Mouse (Mus musculus): ENCODE measurements at regions not wholly inside any gene's neighbourhood (a gene's known extent, or its start where the extent isn't known, plus 50 kb on each side); places are given as distances from the start of the nearest gene placed in this dataset.

GRCm38 (mm10) chr2:74201608-74202323, 290.6 kb upstream of the Atp5g3 start:
- DNase-seq, result peak; percentile 5 to 16
- intact Hi-C loops (cut with DNase I), result no loop called here

DNA sequence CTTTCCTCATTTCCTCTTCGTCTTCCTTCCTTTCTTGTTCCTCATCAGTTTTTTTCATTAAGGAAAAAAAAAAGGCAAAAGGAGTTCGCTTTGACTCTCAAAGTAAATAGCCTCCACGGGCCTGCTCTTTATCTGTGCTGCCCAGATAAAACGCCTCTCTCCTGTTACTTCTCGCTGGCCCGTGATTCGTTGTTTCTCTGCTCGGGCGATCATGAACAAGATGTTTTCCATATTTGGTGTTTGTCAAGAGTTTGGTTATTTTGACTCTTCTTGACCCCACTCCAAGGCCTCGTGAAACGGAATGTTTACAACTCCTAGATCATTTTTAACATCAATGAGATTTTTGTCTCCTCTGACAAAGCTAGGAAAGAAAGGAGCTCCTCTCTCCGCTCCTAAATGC, 288.4 kb upstream of the Atp5g3 start:
- intact Hi-C loops (cut with DNase I), result no loop called here
- no peak for DNase-seq

- DNase-seq, result no peak
- intact Hi-C loops (cut with DNase I), result no loop called here
Observed at GRCm38 (mm10) chr2:74187963-74188790, 277.1 kb upstream of the Atp5g3 start.

- DNase-seq, result no peak
- intact Hi-C loops (cut with DNase I), result no loop called here
Observed at GRCm38 (mm10) chr2:74178106-74178505, 267.0 kb upstream of the Atp5g3 start.

DNA sequence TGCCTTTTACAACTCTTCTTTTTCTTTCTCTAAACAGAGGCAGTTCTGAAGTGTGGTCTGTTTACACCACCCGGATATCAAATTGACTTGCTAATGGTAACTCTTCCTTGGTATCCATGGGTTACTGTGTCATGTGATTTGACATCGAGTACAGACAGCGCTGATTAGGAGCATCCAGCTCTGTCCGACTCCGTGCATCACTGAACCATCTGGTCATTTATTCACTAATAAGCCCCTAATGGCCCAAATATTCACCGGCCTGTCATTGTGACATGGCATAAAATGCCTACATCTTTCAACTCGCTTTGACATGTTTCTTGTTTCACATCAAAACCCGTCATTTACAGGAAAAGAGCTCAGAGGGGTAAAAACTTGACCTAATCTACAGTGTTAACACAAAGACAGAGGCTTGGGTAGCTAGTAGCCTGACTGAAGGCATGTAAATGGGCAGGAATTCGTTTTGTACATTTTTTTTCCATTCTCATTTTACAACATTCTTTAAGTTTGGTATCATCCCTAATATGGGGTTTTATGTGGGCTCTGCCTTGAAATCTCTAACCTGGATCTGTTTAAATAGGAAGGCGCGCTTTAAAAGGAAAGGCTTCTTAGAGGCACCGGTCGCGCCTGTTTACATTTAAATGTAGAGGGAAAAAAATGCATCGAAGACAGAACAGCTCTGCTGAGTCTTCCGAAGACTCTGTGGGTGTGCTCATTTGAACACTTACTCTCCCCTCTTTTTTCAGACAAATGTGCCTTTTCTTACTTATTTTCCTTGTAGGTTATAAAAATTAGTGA, 257.8 kb upstream of the Atp5g3 start:
- intact Hi-C loops (cut with DNase I), result no loop called here
- DNase-seq, result no peak

GRCm38 (mm10) chr2:74168307-74168706, 257.2 kb upstream of the Atp5g3 start:
- intact Hi-C loops (cut with DNase I), result no loop called here

GRCm38 (mm10) chr2:74154062-74154461, 242.9 kb upstream of the Atp5g3 start:
- intact Hi-C loops (cut with DNase I), result no loop called here
- no peak for DNase-seq

More at GRCm38 (mm10) chr2:74168307-74168706, 257.2 kb upstream of the Atp5g3 start:
- DNase-seq, result no peak

- intact Hi-C loops (cut with DNase I), result no loop called here
- peak in 1 of 2 experiments; percentile 2 for DNase-seq
Observed at GRCm38 (mm10) chr2:74153247-74153850, 242.2 kb upstream of the Atp5g3 start.

DNA sequence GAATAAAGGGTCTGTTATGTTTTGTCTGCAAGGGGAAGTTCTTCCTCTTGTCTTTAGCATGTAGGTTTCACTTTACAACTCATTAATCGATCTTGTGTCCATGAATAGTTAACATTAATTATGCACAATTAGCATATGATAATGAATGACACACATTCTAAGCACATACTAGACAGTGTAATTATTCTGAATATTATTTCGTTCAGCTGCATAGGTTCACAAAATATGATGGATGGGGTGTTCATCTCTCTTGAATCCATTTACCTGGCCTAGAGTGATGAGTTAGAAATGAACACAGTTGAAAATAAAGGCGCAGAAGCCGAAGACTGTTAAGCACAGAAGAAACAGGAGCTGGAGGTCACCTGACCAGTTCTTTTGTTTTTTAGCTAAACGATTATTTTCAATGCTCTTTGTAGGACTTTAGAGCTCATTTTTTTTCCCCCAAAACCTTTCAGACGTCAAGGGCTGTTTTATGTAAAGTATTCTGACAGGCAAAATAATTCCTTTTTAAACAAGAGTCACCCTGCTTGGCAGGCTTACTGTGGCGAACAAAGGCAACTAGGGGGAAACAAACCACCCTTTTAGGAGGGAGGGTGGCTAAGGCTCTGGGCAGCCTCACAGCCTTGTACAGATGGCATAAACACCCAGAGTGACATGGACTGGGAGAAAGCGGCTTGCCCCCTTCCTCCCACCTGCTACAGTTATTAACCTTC, 241.6 kb upstream of the Atp5g3 start:
- DNase-seq, result no peak
- intact Hi-C loops (cut with DNase I), result no loop called here

- no peak for DNase-seq
- intact Hi-C loops (cut with DNase I), result no loop called here
Observed at GRCm38 (mm10) chr2:74147193-74147592, 236.1 kb upstream of the Atp5g3 start.

- no peak for DNase-seq
- intact Hi-C loops (cut with DNase I), result no loop called here
Observed at GRCm38 (mm10) chr2:74136624-74137003, 225.5 kb upstream of the Atp5g3 start.

- DNase-seq, result no peak
- intact Hi-C loops (cut with DNase I), result no loop called here
Observed at GRCm38 (mm10) chr2:74135963-74136623, 225.0 kb upstream of the Atp5g3 start.

DNA sequence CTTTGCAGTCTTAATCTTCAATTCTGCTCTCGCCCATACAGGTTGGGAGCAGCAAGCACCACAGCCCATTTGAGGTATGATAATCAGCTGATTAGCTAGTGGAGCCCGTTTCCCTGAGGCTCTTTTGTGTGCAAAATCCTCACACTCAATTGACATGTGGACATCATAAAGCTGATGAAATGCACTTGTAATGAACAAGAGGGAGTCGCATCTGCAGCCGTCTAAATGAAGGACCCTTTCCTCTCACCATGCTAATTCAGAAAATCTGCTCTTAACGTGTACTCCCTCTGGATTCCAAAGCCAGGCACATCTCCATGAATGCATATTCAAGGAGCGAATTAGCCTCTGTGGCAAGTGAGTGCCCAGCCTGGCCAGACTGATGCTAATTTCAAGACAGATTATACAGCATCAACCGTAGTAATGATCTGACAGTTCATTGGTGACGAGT, 219.0 kb upstream of the Atp5g3 start:
- intact Hi-C loops (cut with DNase I), result no loop called here

DNA sequence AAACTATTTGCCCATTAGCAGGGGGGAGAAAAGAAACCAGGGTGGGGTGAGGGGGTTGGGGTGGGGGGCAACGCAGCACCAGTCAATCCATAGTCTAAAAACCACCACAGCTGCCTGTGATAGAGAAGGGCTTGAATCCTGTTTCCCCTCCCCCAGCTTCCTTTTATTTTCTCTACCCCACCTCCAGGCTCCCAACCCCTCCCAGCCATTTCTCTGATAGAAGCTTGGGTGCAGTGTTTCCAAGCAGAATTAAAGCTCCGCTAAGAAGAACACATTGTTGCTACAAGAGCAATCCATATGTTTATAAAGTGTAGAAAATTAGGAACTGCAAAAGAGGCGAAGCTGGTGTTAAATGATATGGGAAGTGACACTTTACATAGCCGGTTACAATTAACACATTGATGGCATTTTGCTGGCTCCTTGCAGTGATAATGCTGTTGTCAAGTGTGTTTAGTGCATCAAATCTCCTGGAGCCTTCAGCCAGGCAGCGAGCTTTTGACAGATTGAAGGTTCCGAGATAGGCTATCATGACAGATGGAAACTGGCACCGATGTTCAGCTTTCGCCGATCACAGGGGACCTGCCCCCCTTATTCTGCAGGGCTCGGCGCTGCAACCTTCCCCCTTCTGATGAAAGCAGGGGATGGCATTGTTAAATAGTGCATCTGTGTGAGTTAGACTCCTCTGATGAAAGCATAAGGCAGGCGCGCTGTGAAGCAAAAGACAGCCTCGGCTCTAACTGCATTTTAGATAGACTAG, 217.8 kb upstream of the Atp5g3 start:
- DNase-seq, result no peak
- intact Hi-C loops (cut with DNase I), result no loop called here

More for the DNA sequence above, 219.0 kb upstream of the Atp5g3 start:
- DNase-seq, result no peak

DNA sequence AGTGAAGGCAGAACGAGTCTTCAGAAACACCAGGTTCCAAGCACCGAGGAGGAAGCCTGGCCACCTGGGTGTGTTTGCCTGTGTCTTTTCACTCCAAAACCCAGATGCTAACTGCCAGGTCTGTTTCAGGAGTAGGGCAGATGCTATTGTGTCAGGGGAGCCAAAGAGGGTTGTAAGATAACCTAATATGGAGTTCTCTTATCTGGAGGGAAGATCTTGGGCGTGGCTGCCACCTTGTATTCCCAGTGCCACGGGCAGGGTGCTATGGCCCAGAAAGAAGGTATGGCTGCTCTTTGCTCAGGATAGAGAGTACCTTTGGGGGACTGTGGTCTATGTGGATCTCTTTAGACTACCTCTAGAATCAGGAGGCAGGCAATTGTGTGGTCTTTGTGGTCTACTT, 216.0 kb upstream of the Atp5g3 start:
- DNase-seq, result no peak
- intact Hi-C loops (cut with DNase I), result no loop called here

GRCm38 (mm10) chr2:74124252-74124651, 213.1 kb upstream of the Atp5g3 start:
- DNase-seq, result no peak
- intact Hi-C loops (cut with DNase I), result no loop called here

DNA sequence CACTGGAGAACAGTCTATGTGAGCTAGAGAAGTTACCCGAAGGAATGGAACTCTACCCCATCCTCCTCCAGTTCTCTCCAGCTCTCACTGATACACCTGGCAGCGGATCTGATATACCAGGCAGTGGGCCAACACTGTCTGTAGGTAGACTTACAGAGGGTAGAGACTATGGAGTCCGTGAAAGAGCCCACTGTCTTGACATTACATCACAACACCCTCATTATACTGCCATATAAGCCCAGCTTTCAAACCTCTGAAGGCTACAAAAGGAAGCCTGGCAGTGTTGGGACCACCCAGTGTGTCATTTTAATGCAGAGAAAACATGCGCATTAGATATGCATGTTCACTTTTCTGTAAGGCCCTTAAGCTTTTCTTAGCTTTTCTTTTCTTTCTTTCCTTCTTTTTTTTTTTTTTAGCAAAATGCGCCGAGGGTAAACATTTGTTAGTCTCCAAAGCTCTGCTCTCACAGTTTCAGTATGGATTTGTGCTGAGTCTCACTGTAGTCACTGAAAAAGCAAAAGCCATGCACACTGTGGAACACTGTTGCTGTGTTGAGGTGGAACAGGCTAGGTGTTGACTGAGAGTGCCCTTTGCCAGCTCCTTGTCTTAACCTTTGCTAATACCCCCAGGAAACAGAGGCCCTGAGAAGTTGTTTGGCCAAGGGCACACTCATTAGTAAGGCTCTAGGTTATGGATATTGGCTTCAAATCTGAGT, 212.4 kb upstream of the Atp5g3 start:
- intact Hi-C loops (cut with DNase I), result no loop called here
- no peak for DNase-seq

- DNase-seq, result no peak
- intact Hi-C loops (cut with DNase I), result no loop called here
Observed at GRCm38 (mm10) chr2:74122937-74123336, 211.8 kb upstream of the Atp5g3 start.
